Mouse (Mus musculus) E14TG2a.4 (cell line): ENCODE data around the gene Slc5a10.

Experiments used
- H3K27me3 ChIP-seq: 2 replicates; pipeline ENCODE4 v1.6.1; 2014; ENCODE audit warnings: low read length, control low read depth; ENCODE audit not compliant: insufficient read depth
- H3K36me3 ChIP-seq: 2 replicates; pipeline ENCODE4 v1.6.1; 2014; ENCODE audit warnings: low read length, control low read depth; ENCODE audit not compliant: insufficient read depth
- H3K4me1 ChIP-seq: replicated peaks from 2 replicates; pipeline ENCODE4 v1.6.1; 2014; ENCODE audit warnings: low read depth, low read length, control low read depth
- H3K4me3 ChIP-seq: replicated peaks from 2 replicates; pipeline ENCODE4 v1.5.1; 2014; ENCODE audit warnings: mild to moderate bottlenecking, low read length
- H3K9me3 ChIP-seq: 2 replicates; pipeline ENCODE4 v1.6.1; 2014; ENCODE audit warnings: low read length, control low read depth
- CTCF ChIP-seq: conservative IDR thresholded peaks from 2 replicates; pipeline ENCODE4 v1.5.1; 2014; ENCODE audit warnings: low read length
- NANOG ChIP-seq: IDR thresholded peaks from 2 replicates; pipeline ENCODE4 v1.6.1; 2014; ENCODE audit warnings: borderline replicate concordance, low read length, mixed read lengths
- POU5F1 ChIP-seq: IDR thresholded peaks from 2 replicates; pipeline ENCODE4 v1.6.1; 2014; ENCODE audit warnings: low read length, borderline replicate concordance

The Slc5a10 gene

DNA sequence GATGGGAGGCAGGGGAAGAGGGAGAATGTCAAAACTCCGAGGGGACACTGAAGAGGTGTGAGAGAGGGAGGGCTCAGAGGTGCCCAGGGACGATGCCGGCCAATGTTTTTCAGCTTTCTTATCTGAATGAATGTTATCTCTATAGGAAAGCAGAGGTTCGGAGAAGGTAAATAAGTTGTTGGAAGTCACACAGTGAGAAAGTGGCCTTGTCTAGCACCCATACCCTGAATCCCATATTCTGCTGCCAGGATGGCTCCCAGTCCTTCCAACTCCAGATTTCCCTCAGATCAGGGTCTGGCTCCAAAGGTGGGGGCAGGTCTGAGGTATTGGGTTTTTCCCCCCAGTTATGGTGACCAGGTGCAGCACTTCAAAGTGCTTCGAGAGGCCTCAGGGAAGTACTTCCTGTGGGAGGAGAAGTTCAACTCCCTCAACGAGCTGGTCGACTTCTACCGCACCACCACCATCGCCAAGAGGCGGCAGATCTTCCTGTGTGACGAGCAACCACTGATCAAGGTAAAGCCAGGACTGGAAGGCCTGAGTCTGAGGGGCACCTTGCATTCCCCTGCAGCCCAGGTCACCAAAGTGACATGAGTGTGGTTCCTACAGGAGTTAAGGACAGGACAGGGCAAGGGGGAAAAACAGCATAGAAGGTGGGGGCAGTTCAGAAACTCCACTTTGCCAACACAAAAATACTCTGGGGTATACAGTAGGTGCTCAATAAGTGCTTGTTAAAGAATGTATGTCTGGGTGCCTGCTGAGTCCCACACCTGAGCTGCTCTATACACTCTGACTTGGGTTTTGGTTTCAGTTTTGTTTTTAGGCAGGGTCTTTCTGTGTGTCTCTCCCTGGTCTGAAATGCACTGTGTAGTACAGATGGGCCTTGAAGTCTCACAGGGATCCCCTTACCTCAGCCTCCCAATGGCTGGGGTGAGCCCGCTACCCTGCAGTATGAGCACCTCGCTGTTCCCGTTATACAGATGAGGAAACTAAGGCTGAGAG is 50.8 kb downstream of the Slc5a10 start:
- peaks cover 69% of the 10 kb centered on the region for H3K27me3 ChIP-seq
- no peak overlapping the region for H3K4me3 ChIP-seq
- H3K36me3 ChIP-seq = no peaks in the 10 kb centered on the region
- TF ChIP-seq CTCF (no peak), NANOG (no peak), POU5F1 (no peak)
- H3K4me1 ChIP-seq = peaks cover 32% of the 10 kb centered on the region
- no peaks in the 10 kb centered on the region for H3K9me3 ChIP-seq

DNA sequence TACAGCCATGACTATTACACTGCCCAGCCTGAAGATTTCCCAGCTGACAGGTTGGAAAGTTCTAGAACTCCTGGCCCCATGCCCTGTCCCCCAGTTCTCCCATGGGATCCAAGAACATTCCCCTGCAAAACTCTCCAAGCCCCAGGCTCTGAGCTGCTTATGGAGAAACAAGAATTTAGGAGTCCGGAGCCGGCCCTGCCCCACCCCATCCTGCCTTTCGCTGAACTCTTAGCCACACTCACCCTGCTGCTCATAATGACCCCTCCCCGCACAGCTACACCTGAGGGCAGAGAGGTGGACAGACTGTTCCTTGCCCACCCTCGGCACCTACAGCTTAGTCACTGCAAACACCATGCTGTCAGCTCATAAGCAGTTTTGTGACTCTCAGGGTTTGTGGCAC is 52.8 kb downstream of the Slc5a10 start:
- no peak for TF ChIP-seq CTCF
- peaks cover 20% of the 10 kb centered on the region for H3K4me1 ChIP-seq

DNA sequence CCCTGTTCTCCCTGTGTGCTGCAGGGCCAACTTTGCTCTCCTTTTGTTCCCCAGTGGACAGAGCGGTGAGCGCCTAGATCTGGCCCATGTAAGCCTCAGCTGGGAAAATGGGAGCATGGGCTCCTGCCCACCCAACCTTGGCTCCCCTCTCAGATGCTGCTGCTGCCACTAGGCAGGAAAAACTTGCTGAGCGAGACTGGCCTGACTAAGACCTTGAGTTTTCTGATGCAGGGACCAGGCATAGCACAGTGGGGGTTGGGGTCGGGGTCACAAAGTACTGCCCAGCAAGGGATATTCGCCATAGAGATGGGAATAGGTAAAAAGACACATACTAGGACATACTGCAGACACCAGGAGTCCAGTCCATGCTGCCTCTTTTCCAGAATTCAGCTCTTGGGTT is 53.4 kb downstream of the Slc5a10 start:
- H3K4me3 ChIP-seq = no peak overlapping the region
- H3K9me3 ChIP-seq = no peaks in the 10 kb centered on the region
- TF ChIP-seq POU5F1 = no peak
- peaks cover 20% of the 10 kb centered on the region for H3K4me1 ChIP-seq
- H3K36me3 ChIP-seq = no peaks in the 10 kb centered on the region
- H3K27me3 ChIP-seq = peaks cover 54% of the 10 kb centered on the region

More for the DNA sequence above, 52.8 kb downstream of the Slc5a10 start:
- H3K9me3 ChIP-seq = no peaks in the 10 kb centered on the region
- peaks cover 55% of the 10 kb centered on the region for H3K27me3 ChIP-seq
- H3K36me3 ChIP-seq = no peaks in the 10 kb centered on the region
- H3K4me3 ChIP-seq = no peak overlapping the region

DNA sequence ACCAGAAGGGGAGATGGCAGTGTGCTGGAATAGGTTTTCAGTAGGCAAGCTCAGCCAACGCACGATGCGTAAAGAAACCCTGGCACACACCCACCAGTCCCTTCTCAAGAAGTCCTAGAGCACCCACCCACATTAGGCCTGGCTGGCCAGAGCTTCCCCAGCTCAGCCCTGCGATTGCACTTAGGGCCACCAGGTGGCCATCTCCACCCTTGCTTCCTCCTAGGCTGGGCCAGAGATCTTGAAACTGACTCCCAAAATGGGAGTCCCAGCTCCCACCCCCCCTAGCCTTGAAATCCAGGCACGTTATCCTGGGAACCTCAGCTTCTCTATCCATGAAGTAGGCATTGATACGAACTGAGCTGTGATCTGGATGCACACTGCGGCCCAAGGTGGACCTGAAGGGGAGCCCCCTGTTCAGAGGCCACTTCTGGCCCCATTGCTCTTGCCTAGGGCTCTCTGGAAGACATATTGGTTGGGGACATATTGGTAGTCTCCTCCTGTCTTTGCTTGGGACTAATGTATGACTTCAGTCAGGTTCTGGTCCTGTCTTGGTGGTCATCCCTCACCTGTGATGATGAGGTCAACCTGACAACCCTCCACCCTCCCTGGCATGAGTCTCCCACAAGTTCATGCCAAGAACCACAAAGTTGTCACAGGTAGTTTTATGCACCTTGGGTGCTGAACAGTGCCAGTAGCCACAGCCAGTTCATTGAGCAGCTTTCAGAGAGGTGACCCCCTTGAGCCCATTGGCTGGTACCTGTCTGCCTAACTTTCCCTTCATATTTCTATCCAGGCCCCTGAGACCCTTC is 54.4 kb downstream of the Slc5a10 start:
- Histone ChIP-seq H3K4me1 (peaks cover 13% of the 10 kb centered on the region), H3K36me3 (no peaks in the 10 kb centered on the region), H3K4me3 (no peak overlapping the region), H3K9me3 (no peaks in the 10 kb centered on the region), H3K27me3 (peaks cover 55% of the 10 kb centered on the region)
- TF ChIP-seq CTCF (peak; percentile 64), POU5F1 (no peak)

DNA sequence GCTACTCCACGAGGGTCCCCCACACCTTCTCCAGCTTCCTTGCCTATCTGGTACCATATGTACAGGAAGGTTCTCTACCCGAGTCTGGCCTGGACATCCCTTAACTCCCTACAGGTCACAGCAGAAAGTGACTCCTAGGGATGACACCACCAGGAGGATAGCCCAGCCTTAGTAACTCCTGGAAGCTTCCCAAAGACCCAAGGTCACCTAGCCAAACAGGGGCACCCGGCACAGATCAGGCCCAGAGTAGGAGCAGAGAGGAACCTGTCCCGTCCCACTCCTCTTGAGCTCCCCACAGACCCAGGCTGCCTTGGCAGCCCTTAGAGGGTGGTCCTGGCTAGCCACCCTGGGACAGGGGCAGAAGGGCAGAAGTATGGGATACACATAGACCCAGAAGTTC is 55.2 kb downstream of the Slc5a10 start:
- Histone ChIP-seq H3K4me1 (peaks cover 9% of the 10 kb centered on the region), H3K9me3 (no peaks in the 10 kb centered on the region), H3K27me3 (peaks cover 53% of the 10 kb centered on the region), H3K36me3 (no peaks in the 10 kb centered on the region), H3K4me3 (no peak overlapping the region)
- TF ChIP-seq NANOG = no peak
- TF ChIP-seq POU5F1 = no peak
- no peak for TF ChIP-seq CTCF

DNA sequence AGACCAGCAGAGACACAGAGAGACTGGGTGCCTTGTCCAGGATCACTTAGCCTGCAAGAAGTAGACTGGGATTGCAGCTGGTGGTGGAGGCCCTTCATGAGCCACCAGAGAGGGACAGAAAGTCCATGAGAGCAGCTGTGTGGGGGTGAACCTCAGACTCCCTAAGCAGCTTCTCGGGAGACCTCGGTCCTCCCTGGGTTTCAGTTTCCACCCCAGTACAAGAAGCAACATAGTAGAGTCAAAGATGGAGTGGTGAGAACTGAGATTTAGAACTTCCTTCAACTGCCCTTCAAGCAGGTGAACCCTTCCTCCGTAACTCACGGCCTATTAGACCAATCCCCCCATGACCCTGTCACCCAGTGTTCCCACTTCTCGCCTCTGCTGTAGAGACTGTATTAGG is 58.4 kb downstream of the Slc5a10 start:
- TF ChIP-seq POU5F1 = no peak
- TF ChIP-seq NANOG = no peak
- TF ChIP-seq CTCF = no peak
- Histone ChIP-seq H3K27me3 (peaks cover 44% of the 10 kb centered on the region), H3K9me3 (no peaks in the 10 kb centered on the region), H3K4me3 (no peak overlapping the region), H3K4me1 (peaks cover 5% of the 10 kb centered on the region; the same call in 1 of the 2 replicates), H3K36me3 (no peaks in the 10 kb centered on the region)

DNA sequence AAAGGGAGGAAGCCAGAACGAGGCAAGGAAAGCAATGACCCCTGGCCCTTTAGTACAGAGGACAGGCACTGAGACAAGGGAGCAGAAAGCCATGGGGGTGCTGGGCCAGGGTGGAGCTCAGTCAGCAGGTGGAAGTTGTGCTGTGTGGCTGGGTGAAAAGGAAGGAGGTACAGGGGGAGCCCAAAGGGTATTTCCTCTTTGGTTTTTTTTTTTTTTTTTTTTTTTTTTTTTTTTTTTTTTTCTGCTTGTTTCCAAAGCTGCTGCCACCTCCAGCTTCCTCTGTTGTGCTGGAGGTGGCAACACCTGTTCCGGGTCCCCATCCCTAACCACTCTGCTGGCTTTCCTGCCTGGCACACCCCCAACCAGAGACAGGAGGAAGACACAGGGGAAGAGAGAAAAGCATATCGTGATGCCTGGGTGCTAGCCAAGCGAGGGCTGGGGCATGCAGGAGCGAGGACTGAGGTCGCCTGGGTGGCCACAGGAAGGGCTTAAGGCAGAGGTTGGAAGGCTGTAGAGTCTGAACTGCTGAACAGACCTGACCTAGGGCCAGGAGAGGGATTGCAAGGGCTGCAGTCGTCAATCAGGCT is 59.7 kb downstream of the Slc5a10 start:
- Histone ChIP-seq H3K27me3 (peaks cover 42% of the 10 kb centered on the region), H3K4me1 (peaks cover 13% of the 10 kb centered on the region), H3K9me3 (no peaks in the 10 kb centered on the region), H3K36me3 (no peaks in the 10 kb centered on the region), H3K4me3 (no peak overlapping the region)
- no peak for TF ChIP-seq POU5F1
- no peak for TF ChIP-seq NANOG
- TF ChIP-seq CTCF = no peak

DNA sequence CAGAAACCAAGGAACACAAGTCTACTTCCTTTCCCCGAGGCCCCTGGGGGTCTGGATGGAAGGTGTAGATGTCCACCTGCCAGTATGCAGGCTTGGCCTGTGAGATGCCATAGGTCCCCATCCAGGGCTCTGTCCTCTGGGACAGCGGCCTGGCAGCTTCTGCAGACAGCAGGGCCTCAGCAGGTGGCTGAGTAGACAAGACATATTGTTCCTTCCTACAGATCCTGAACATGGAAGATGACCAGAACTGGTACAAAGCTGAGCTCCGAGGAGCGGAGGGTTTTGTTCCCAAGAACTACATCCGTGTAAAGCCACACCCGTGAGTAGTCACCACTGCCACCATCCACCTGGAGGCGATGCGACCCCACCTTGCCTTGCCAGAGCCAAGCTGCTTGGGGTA is 60.6 kb downstream of the Slc5a10 start:
- Histone ChIP-seq H3K4me3 (no peak overlapping the region), H3K36me3 (no peaks in the 10 kb centered on the region), H3K27me3 (peaks cover 42% of the 10 kb centered on the region), H3K4me1 (peaks cover 13% of the 10 kb centered on the region), H3K9me3 (no peaks in the 10 kb centered on the region)
- TF ChIP-seq NANOG (no peak), POU5F1 (no peak), CTCF (no peak)
